Mouse (Mus musculus): Measurements from ENCODE around the gene Ccdc160. TPM values are rescaled to one million over a fixed set of nuclear protein-coding genes. Genes with fewer than 3 reads are reported as not detected.

Gene Ccdc160
- 8.6 and 9.5 TPM in 2 replicates for polyA plus RNA-seq (2014; fragmentation: Nextera tagmentation; extraction: Ambion mirVana)

DNA sequence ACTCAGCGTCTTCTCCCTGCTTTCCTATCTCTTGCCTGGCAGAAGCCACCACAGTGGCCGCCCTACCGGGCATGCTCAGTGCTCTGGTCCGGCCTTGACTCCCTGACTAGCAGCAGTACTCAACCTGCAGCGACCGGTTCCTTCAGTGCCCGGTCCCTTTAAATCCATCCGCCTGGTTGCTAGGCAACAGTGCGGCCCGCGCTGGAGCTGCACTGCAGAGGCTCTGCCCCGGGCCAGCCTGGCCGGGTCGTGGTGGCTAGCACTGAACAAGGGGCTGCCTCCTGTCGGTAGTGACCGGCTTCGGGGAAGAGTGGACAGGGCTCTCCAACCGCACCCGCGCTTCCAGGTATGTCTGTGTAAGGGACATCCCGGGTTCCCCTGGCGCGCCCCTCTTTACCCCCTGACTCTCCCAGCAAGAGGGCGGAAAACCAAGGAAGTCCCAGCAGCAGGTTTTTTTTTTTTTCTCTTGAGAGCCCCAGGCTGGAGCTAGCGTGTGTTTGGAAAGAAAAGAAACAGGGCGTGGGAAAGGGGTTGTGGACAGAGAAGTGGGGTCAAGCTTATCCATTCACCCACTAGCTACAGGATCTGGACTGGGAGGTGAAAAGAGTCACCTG is at the start of gene Ccdc160:
Gene Ccdc160, plus strand, starts transcription at position 221 of the 614 bp plus-strand sequence.
- Histone ChIP-seq H3K4me2 (peak within 1 kb of the TSS; percentile 42), H3K4me1 (ENCODE audit: control insufficient read depth, insufficient read depth, low read length) (peaks cover 6% of the 10 kb centered on the region; the same call in 1 of the 2 replicates), H3K9ac (ENCODE audit: low read length) (peak within 1 kb of the TSS; percentile 57), H3K36me3 (ENCODE audit: control insufficient read depth, insufficient read depth, low read length) (no peaks in the 10 kb centered on the region), H3K27ac (ENCODE audit: low read depth, low read length) (peak within 1 kb of the TSS; percentile 35; the same call in 1 of the 2 replicates), H3K4me3 (ENCODE audit: low read depth, low read length) (peak within 1 kb of the TSS; percentile 35), H3K27me3 (ENCODE audit: control insufficient read depth, insufficient read depth, low read length) (no peaks in the 10 kb centered on the region), H3K9me3 (ENCODE audit: control insufficient read depth, low read length) (no peaks in the 10 kb centered on the region)
- 15% methylated on average over 26 of the region's 26 CpGs for WGBS
- peak; percentile 97 for DNase-seq (ENCODE audit: low spot score, missing footprints)
- ATAC-seq (ENCODE audit: low FRiP score) = peak; percentile 99

DNA sequence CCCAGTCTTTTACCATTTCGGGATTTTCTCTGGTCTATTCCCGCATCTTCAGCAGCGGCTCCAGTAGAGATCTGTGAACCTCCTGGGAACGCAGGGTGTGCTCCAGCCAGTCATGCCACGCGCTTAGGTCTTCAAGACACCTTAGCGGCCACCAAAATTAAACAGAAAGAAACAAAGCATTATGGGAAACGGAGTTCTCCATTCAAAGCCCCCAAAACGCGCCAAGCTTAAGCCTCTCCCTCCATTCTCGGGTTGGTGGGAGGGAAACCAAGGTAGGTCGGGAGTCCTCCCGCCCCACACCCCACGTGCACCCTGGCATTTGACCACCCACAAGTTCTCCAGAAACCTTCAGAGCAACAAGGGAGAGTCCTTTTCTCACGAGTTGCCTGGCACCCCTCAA is 47.2 kb upstream of the Ccdc160 start:
- Histone ChIP-seq H3K9me3 (ENCODE audit: control insufficient read depth, low read length) (no peaks in the 10 kb centered on the region), H3K4me1 (ENCODE audit: control insufficient read depth, insufficient read depth, low read length) (0 out of 2 replicates have a peak, but pooled peaks cover 2% of the 10 kb centered on the region), H3K9ac (ENCODE audit: low read length) (peak overlapping the region; percentile 58), H3K4me3 (ENCODE audit: low read depth, low read length) (peak overlapping the region; percentile 46), H3K27ac (ENCODE audit: low read depth, low read length) (no peak overlapping the region), H3K27me3 (ENCODE audit: control insufficient read depth, insufficient read depth, low read length) (no peaks in the 10 kb centered on the region), H3K36me3 (ENCODE audit: control insufficient read depth, insufficient read depth, low read length) (no peaks in the 10 kb centered on the region), H3K4me2 (peak overlapping the region; percentile 77)
- DNase-seq (ENCODE audit: low spot score, missing footprints) (peak; percentile 87), ATAC-seq (ENCODE audit: low FRiP score) (peak; percentile 45; the same call in 1 of the 2 replicates)
- 17% methylated on average over 15 of the region's 15 CpGs for WGBS

DNA sequence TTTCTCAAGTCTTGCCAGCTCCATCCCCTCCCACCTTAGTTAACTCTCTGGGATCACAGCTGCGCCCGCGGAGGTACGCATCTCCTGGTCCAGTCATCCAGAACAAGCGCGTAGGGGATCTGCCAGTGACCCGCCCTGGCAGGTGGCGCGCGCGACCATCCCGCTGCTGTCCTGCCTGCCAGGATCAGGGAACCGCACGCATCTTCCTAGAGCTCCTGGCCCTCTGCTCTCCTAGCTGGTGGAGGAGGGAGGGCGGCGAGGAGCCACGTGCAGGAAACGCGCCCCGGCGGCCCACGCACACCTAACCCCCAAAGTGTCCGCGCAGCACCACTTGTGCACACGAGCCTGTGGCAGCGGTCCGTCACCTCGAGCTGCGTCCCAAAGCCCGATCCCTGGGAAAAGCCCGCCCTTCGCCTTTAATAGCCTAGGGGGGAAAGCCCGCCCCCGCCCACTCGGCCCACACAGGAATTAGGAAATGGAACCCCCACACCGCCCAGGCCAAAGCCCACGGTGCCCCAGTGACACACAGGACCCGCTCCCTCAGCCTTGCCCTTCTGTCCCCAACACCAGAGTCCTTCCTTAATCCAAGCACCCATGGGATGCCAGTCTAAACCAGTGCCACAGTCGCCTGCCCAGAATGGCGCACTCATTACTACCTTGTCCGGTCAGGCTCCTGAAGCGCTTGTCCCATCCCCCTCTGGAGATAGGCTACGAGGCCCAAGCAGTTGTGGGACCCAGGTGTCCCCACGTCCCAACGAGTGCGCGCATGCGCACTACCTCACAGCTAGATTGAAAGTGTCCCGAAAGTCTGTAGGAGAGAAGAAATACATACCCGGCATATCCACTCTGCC is 46.6 kb upstream of the Ccdc160 start:
- no peak overlapping the region for H3K27ac ChIP-seq (ENCODE audit: low read depth, low read length)
- WGBS = 25% methylated on average over 48 of the region's 50 CpGs
- DNase-seq (ENCODE audit: low spot score, missing footprints) (peak; percentile 93), ATAC-seq (ENCODE audit: low FRiP score) (peak; percentile 69)
- no peaks in the 10 kb centered on the region for H3K27me3 ChIP-seq (ENCODE audit: control insufficient read depth, insufficient read depth, low read length)
- H3K4me1 ChIP-seq (ENCODE audit: control insufficient read depth, insufficient read depth, low read length) = 0 out of 2 replicates have a peak, but pooled peaks cover 2% of the 10 kb centered on the region
- peak overlapping the region; percentile 58 for H3K9ac ChIP-seq (ENCODE audit: low read length)
- H3K9me3 ChIP-seq (ENCODE audit: control insufficient read depth, low read length) = no peaks in the 10 kb centered on the region
- no peaks in the 10 kb centered on the region for H3K36me3 ChIP-seq (ENCODE audit: control insufficient read depth, insufficient read depth, low read length)
- H3K4me2 ChIP-seq = peak overlapping the region; percentile 77
- H3K4me3 ChIP-seq (ENCODE audit: low read depth, low read length) = peak overlapping the region; percentile 46

- H3K4me3 ChIP-seq (ENCODE audit: low read depth, low read length) = no peak overlapping the region
- peak overlapping the region; percentile 77; the same call in 1 of the 2 replicates for H3K4me2 ChIP-seq
- no peaks in the 10 kb centered on the region for H3K27me3 ChIP-seq (ENCODE audit: control insufficient read depth, insufficient read depth, low read length)
- H3K4me1 ChIP-seq (ENCODE audit: control insufficient read depth, insufficient read depth, low read length) = 0 out of 2 replicates have a peak, but pooled peaks cover 2% of the 10 kb centered on the region
- no peak overlapping the region for H3K27ac ChIP-seq (ENCODE audit: low read depth, low read length)
- DNase-seq (ENCODE audit: low spot score, missing footprints) (peak; percentile 89), ATAC-seq (ENCODE audit: low FRiP score) (0 out of 2 replicates have a peak, but pooled peaks have one; percentile 23)
- no peak overlapping the region for H3K9ac ChIP-seq (ENCODE audit: low read length)
- no peaks in the 10 kb centered on the region for H3K9me3 ChIP-seq (ENCODE audit: control insufficient read depth, low read length)
- no peaks in the 10 kb centered on the region for H3K36me3 ChIP-seq (ENCODE audit: control insufficient read depth, insufficient read depth, low read length)
- 19% methylated on average over 8 of the region's 8 CpGs for WGBS
Observed at GRCm38 (mm10) chrX:52745462-52745861, 45.5 kb upstream of the Ccdc160 start.

GRCm38 (mm10) chrX:52745917-52746316 is 45.1 kb upstream of the Ccdc160 start:
- H3K9me3 ChIP-seq (ENCODE audit: control insufficient read depth, low read length) = no peaks in the 10 kb centered on the region
- H3K27ac ChIP-seq (ENCODE audit: low read depth, low read length) = no peak overlapping the region
- no peaks in the 10 kb centered on the region for H3K36me3 ChIP-seq (ENCODE audit: control insufficient read depth, insufficient read depth, low read length)
- no peak overlapping the region for H3K9ac ChIP-seq (ENCODE audit: low read length)
- DNase-seq (ENCODE audit: low spot score, missing footprints) (no peak), ATAC-seq (ENCODE audit: low FRiP score) (no peak)
- no peak overlapping the region for H3K4me3 ChIP-seq (ENCODE audit: low read depth, low read length)
- H3K4me2 ChIP-seq = no peak overlapping the region
- 0 out of 2 replicates have a peak, but pooled peaks cover 2% of the 10 kb centered on the region for H3K4me1 ChIP-seq (ENCODE audit: control insufficient read depth, insufficient read depth, low read length)
- no peaks in the 10 kb centered on the region for H3K27me3 ChIP-seq (ENCODE audit: control insufficient read depth, insufficient read depth, low read length)
- 17% methylated on average over 10 of the region's 10 CpGs for WGBS

DNA sequence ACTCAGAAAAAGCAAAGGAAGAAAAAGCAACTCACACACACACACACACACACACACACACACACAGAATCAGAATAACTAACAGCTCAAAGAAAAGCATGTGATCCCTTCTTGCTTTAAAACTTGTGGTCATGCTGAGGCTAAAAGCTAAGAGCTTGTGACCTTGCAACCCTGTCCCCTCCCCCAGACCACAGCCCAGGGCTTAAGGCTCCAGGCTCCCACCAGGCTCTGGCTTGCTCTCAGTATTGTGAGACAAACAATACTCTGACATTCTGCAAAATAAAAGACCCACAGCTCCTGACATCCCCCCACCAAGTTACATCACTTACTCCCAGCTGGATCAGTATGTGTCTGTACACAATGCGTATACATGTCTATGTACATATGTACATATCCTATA is 44.2 kb upstream of the Ccdc160 start:
- peak; percentile 88 for DNase-seq (ENCODE audit: low spot score, missing footprints)

DNA sequence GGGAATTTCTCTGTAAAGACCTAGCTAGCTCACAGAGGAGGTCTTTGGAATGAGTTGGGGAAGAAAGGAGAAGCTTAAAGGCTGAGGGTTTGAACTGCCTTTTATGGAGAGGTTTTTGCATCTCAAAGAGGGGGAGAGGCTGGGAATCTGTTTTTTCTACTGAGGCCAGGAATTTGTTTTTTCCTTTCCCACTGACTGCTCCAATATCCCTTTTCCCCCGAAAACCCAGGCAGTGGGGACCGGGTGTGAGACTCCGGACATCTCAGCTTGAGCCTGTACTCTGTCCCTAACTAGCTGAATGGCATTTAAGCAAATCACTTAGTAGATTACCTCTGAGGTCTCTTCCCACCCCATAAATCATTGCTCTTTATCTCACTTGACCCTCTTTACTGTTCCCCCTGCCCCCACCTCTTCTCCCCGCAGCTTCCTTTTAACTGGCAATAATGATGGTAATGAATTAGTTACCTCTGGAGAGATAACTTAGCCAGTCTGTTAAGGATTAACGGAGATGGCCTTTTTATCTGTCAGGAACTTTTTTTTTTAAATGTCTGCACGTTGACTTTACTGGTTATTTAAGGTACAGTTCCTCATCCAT is 37.4 kb upstream of the Ccdc160 start:
- Histone ChIP-seq H3K4me3 (ENCODE audit: low read depth, low read length) (no peak overlapping the region), H3K36me3 (ENCODE audit: control insufficient read depth, insufficient read depth, low read length) (no peaks in the 10 kb centered on the region), H3K4me1 (ENCODE audit: control insufficient read depth, insufficient read depth, low read length) (no peaks in the 10 kb centered on the region), H3K27me3 (ENCODE audit: control insufficient read depth, insufficient read depth, low read length) (no peaks in the 10 kb centered on the region), H3K9me3 (ENCODE audit: control insufficient read depth, low read length) (no peaks in the 10 kb centered on the region), H3K27ac (ENCODE audit: low read depth, low read length) (no peak overlapping the region), H3K9ac (ENCODE audit: low read length) (no peak overlapping the region), H3K4me2 (no peak overlapping the region)
- DNase-seq (ENCODE audit: low spot score, missing footprints) = no peak
- WGBS = 18% methylated on average over 6 of the region's 6 CpGs
- no peak for ATAC-seq (ENCODE audit: low FRiP score)

More for the DNA sequence above, 44.2 kb upstream of the Ccdc160 start:
- H3K36me3 ChIP-seq (ENCODE audit: control insufficient read depth, insufficient read depth, low read length) = no peaks in the 10 kb centered on the region
- H3K9ac ChIP-seq (ENCODE audit: low read length) = no peak overlapping the region
- H3K9me3 ChIP-seq (ENCODE audit: control insufficient read depth, low read length) = no peaks in the 10 kb centered on the region
- ATAC-seq (ENCODE audit: low FRiP score) = peak; percentile 77
- 17% methylated on average over 1 of the region's 1 CpGs for WGBS
- no peak overlapping the region for H3K4me2 ChIP-seq
- peak overlapping the region; percentile 35; the same call in 1 of the 2 replicates for H3K27ac ChIP-seq (ENCODE audit: low read depth, low read length)
- H3K4me1 ChIP-seq (ENCODE audit: control insufficient read depth, insufficient read depth, low read length) = 0 out of 2 replicates have a peak, but pooled peaks cover 2% of the 10 kb centered on the region
- H3K4me3 ChIP-seq (ENCODE audit: low read depth, low read length) = no peak overlapping the region
- H3K27me3 ChIP-seq (ENCODE audit: control insufficient read depth, insufficient read depth, low read length) = no peaks in the 10 kb centered on the region

GRCm38 (mm10) chrX:52757164-52757563 is 33.8 kb upstream of the Ccdc160 start:
- Histone ChIP-seq H3K9me3 (ENCODE audit: control insufficient read depth, low read length) (no peaks in the 10 kb centered on the region), H3K27me3 (ENCODE audit: control insufficient read depth, insufficient read depth, low read length) (no peaks in the 10 kb centered on the region), H3K9ac (ENCODE audit: low read length) (no peak overlapping the region), H3K27ac (ENCODE audit: low read depth, low read length) (no peak overlapping the region), H3K36me3 (ENCODE audit: control insufficient read depth, insufficient read depth, low read length) (no peaks in the 10 kb centered on the region), H3K4me3 (ENCODE audit: low read depth, low read length) (no peak overlapping the region), H3K4me2 (no peak overlapping the region), H3K4me1 (ENCODE audit: control insufficient read depth, insufficient read depth, low read length) (no peaks in the 10 kb centered on the region)
- ATAC-seq (ENCODE audit: low FRiP score) (no peak), DNase-seq (ENCODE audit: low spot score, missing footprints) (no peak)
- 95% methylated on average over 3 of the region's 3 CpGs for WGBS

All from midbrain, embryonic 11.5 days (tissue).